Mouse (Mus musculus) heart, embryonic 11.5 days (tissue): ENCODE data around the gene L2hgdh. TPM values are rescaled to one million over a fixed set of nuclear protein-coding genes. Genes with fewer than 3 reads are reported as not detected.

Experiments
- ATAC-seq: fragments of 200-750 bp; cut with Nextera tagmentation; replicated peaks from 2 replicates; pipeline ENCODE4 v1.8.0; 2017; ENCODE audit warnings: moderate library complexity; ENCODE audit not compliant: insufficient number of reproducible peaks, low FRiP score, low TSS enrichment
- H3K27ac ChIP-seq: fragments of 300-500 bp; sonication (generic); 2 replicates; pipeline ENCODE4 v1.5.1; 2014; ENCODE audit warnings: mild to moderate bottlenecking, low read depth, low read length
- H3K27me3 ChIP-seq: fragments of 300-500 bp; sonication (generic); 2 replicates; pipeline ENCODE4 v1.6.1; 2014; ENCODE audit warnings: mild to moderate bottlenecking, low read length, mixed read lengths; ENCODE audit not compliant: control insufficient read depth, insufficient read depth
- H3K36me3 ChIP-seq: fragments of 300-500 bp; sonication (generic); 2 replicates; pipeline ENCODE4 v1.6.1; 2014; ENCODE audit warnings: mild to moderate bottlenecking, low read length, moderate library complexity, mixed read lengths; ENCODE audit not compliant: control insufficient read depth, insufficient read depth
- H3K4me1 ChIP-seq: fragments of 300-500 bp; sonication (generic); 2 replicates; pipeline ENCODE4 v1.6.1; 2014; ENCODE audit warnings: low read length; ENCODE audit not compliant: control insufficient read depth, insufficient read depth
- H3K4me2 ChIP-seq: fragments of 300-500 bp; sonication (generic); 2 replicates; pipeline ENCODE4 v1.6.1; 2014; ENCODE audit warnings: mild to moderate bottlenecking, moderate library complexity
- H3K4me3 ChIP-seq: fragments of 300-500 bp; sonication (generic); 2 replicates; pipeline ENCODE4 v1.5.1; 2014; ENCODE audit warnings: low read depth, low read length
- H3K9ac ChIP-seq: fragments of 300-500 bp; sonication (generic); 2 replicates; pipeline ENCODE4 v1.6.1; 2014; ENCODE audit warnings: mild to moderate bottlenecking, low read depth, low read length, moderate library complexity
- H3K9me3 ChIP-seq: fragments of 300-500 bp; sonication (generic); replicated peaks from 2 replicates; pipeline ENCODE4 v1.6.1; 2016; ENCODE audit warnings: low read length; ENCODE audit not compliant: control insufficient read depth
- WGBS: fragments of 180-500 bp; shearing (Covaris S2); extraction: QIAGEN DNeasy Blood & Tissue Kit; methylation state at CpG from one replicate; pipeline ENCODE4 v1.1.7; 2014; ENCODE audit not compliant: insufficient replicate concordance; 5-methylcytosine and 5-hydroxymethylcytosine counted together
- polyA plus RNA-seq: library from polyadenylated mRNA; unstranded; fragments of >200 nt; fragmentation: Nextera tagmentation; extraction: Ambion mirVana; gene quantifications from 2 replicates; pipeline ENCODE4 v1.2.1, GENCODE M21; 2014

The L2hgdh gene
- polyA plus RNA-seq, 1 experiment from 2014 or later: 18.0 TPM

DNA sequence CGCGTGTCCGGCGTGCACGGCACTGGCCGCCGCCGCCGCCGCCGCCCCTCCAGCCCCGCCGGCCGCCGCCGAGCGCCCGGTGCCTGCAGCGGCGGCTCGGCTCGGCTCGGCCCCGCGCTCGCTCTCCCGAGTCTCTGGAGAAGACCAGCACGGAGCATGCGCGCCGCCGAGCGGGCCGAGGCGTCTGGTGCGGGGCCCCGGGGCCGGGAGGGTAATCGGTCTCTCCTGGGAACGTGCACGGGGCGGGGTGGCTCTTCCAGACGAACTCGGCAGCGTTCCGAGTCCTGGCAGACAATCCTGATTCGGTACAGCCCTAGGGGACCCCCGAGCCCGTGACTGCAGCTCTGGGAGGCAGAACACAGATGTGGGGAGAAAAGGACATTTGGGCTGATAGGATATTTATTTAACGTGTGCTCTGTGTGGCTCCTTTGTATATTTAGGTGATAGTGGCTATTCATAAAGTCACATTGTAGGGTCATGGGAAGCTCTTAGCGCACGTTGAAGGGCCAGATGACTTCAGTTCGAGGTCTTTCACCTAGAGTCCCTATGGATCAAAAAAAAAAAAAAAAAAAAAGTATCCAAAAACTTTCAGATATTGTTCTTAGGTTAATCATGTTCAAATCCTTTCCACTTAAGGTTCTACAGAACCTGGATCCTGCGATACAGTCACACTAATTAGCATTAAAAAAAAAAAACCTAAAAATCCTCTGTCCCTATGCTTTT, 42.4 kb downstream of the L2hgdh start:
- Histone ChIP-seq H3K4me2 (peak overlapping the region; percentile 85), H3K4me1 (peaks cover 5% of the 10 kb centered on the region; the same call in 1 of the 2 replicates), H3K4me3 (peak overlapping the region; percentile 90), H3K27me3 (no peaks in the 10 kb centered on the region), H3K36me3 (no peaks in the 10 kb centered on the region), H3K9ac (peak overlapping the region; percentile 98), H3K9me3 (no peaks in the 10 kb centered on the region), H3K27ac (peak overlapping the region; percentile 97)
- WGBS: under 1% methylated on average over 26 of the region's 54 CpGs
- ATAC-seq: peak; percentile 83

DNA sequence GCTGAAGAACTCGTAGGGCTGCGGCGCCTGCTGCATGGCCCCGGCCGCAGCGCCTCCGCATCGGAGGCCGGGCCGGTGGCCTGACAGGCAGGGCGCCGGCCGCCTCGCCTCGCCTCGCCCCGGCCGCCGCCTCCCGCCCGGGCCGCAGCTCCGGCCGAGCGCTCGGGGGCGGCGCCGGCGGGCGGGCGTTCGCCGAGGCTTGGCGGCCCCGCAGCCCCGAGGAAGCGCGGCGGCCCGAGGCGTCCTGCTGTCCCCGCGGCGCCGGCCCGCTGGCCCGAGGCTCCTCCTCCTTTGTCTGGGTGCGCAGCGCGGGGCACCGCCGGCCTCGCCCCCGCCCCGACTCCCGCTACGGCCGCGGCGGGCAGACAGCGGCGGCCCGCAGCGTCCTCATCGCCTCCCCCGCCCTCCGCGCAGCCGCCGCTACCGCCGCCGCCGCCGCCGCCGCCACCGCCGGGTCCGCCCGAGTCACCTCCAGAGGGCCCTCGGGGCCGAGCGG, 43.1 kb downstream of the L2hgdh start, which contains the start of gene Sos2:
Sos2 (minus strand) TSS at position 287 of the 496 bp plus-strand sequence.
- H3K4me2 ChIP-seq: peak within 1 kb of the TSS; percentile 85
- ATAC-seq: peak; percentile 80
- peak within 1 kb of the TSS; percentile 90 for H3K4me3 ChIP-seq
- no peaks in the 10 kb centered on the region for H3K36me3 ChIP-seq
- H3K27ac ChIP-seq: peak within 1 kb of the TSS; percentile 97
- peak within 1 kb of the TSS; percentile 98 for H3K9ac ChIP-seq
- H3K27me3 ChIP-seq: no peaks in the 10 kb centered on the region
- H3K4me1 ChIP-seq: peaks cover 5% of the 10 kb centered on the region; the same call in 1 of the 2 replicates
- H3K9me3 ChIP-seq: no peaks in the 10 kb centered on the region
- under 1% methylated on average over 40 of the region's 85 CpGs for WGBS

DNA sequence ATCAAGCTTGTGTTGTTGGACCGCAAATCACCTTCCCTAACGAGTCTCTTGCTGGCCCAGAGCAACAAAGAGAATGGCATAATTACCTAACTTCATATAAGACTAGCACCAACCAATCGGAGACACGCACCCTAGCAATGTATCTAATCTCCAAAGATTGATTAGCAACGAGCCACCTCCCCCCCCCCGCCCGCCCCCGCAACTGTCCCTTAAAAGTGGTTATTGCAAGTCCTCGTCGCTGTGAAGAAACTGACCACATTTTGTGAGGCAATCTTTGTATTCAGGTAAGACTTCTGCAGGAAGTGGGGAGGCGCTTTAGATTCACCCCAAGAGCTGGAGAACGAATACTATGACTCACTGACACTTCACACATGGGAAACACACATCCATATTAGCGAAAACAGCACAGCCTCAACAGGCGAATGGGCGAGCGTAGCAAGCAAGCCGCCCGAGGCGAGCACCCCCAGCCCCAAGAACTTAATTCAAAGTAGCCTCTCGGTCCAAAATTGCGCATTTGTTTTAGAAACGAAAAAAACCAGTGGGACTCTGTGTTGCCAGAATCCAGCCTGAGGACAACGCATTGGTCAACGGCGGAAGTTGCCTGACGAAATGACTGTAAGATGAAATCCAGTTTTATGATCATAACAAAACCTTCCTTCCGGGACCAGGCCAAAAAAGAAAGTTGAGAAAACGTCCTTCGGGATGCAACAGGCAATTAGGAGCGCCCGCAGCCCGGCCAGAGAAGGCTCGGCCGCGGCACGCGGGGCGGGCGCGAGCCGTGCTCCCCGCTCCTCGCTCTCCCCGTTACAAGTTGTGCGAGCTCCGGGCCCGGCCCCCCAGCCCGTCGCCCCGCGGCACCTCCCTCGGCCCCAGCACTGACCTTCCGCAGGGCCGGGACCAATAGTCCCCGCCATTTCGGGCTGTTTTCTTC, 43.8 kb downstream of the L2hgdh start:
- no peaks in the 10 kb centered on the region for H3K36me3 ChIP-seq
- H3K4me3 ChIP-seq: peak overlapping the region; percentile 90
- no peaks in the 10 kb centered on the region for H3K9me3 ChIP-seq
- peak overlapping the region; percentile 98 for H3K9ac ChIP-seq
- H3K27ac ChIP-seq: peak overlapping the region; percentile 97
- peak overlapping the region; percentile 85 for H3K4me2 ChIP-seq
- peak; percentile 66 for ATAC-seq
- no peaks in the 10 kb centered on the region for H3K27me3 ChIP-seq
- WGBS: under 1% methylated on average over 56 of the region's 56 CpGs
- peaks cover 5% of the 10 kb centered on the region; the same call in 1 of the 2 replicates for H3K4me1 ChIP-seq

GRCm38 (mm10) chr12:69676157-69676556, 48.5 kb downstream of the L2hgdh start:
- no peak overlapping the region for H3K4me3 ChIP-seq
- no peaks in the 10 kb centered on the region for H3K36me3 ChIP-seq
- no peak overlapping the region for H3K9ac ChIP-seq
- H3K27ac ChIP-seq: no peak overlapping the region
- no peak for ATAC-seq
- no peak overlapping the region for H3K4me2 ChIP-seq
- no peaks in the 10 kb centered on the region for H3K9me3 ChIP-seq
- no peaks in the 10 kb centered on the region for H3K27me3 ChIP-seq
- peaks cover 9% of the 10 kb centered on the region for H3K4me1 ChIP-seq
- 77% methylated on average over 4 of the region's 4 CpGs for WGBS

GRCm38 (mm10) chr12:69674576-69675537, 49.8 kb downstream of the L2hgdh start:
- no peak overlapping the region for H3K27ac ChIP-seq
- H3K4me3 ChIP-seq: no peak overlapping the region
- H3K9me3 ChIP-seq: no peaks in the 10 kb centered on the region
- no peaks in the 10 kb centered on the region for H3K36me3 ChIP-seq
- no peaks in the 10 kb centered on the region for H3K27me3 ChIP-seq
- no peak overlapping the region for H3K4me2 ChIP-seq
- H3K9ac ChIP-seq: no peak overlapping the region
- no peak for ATAC-seq
- peaks cover 5% of the 10 kb centered on the region for H3K4me1 ChIP-seq
- WGBS: 83% methylated on average over 10 of the region's 10 CpGs

GRCm38 (mm10) chr12:69674176-69674575, 50.5 kb downstream of the L2hgdh start:
- Histone ChIP-seq H3K9ac (no peak overlapping the region), H3K27me3 (no peaks in the 10 kb centered on the region), H3K4me2 (no peak overlapping the region), H3K9me3 (no peaks in the 10 kb centered on the region), H3K36me3 (no peaks in the 10 kb centered on the region), H3K27ac (no peak overlapping the region), H3K4me1 (peaks cover 5% of the 10 kb centered on the region), H3K4me3 (no peak overlapping the region)
- ATAC-seq: no peak
- WGBS: 80% methylated on average over 1 of the region's 1 CpGs

DNA sequence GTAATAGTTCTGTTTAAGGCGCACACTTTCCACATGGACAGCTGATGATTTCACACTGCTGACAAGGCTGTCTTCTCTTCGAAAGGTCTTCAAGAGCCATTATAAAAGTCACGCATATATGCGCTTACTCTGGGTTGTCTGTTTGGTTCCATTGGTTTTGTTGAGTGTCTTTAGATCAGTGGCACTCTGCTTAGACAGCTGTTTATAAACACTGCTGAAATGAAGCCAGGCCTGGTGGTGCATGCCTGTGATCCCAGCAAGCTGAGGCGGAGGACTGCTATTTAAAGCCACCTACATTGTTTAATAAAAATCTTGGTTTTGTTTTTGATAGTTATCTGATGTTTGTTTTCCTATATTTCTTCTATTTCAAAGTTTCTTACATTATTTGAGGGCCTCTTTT, 58.0 kb downstream of the L2hgdh start:
- 89% methylated on average over 5 of the region's 5 CpGs for WGBS
- Histone ChIP-seq H3K9me3 (no peaks in the 10 kb centered on the region), H3K9ac (no peak overlapping the region), H3K36me3 (no peaks in the 10 kb centered on the region), H3K27ac (no peak overlapping the region), H3K27me3 (no peaks in the 10 kb centered on the region), H3K4me1 (no peaks in the 10 kb centered on the region), H3K4me2 (no peak overlapping the region), H3K4me3 (no peak overlapping the region)
- ATAC-seq: no peak

- WGBS: 89% methylated on average over 5 of the region's 5 CpGs
- no peaks in the 10 kb centered on the region for H3K9me3 ChIP-seq
- no peak overlapping the region for H3K4me2 ChIP-seq
- no peaks in the 10 kb centered on the region for H3K27me3 ChIP-seq
- H3K4me1 ChIP-seq: no peaks in the 10 kb centered on the region
- H3K27ac ChIP-seq: no peak overlapping the region
- no peak overlapping the region for H3K4me3 ChIP-seq
- no peaks in the 10 kb centered on the region for H3K36me3 ChIP-seq
- H3K9ac ChIP-seq: no peak overlapping the region
- ATAC-seq: no peak
Measured at GRCm38 (mm10) chr12:69661658-69662057, 63.0 kb downstream of the L2hgdh start.
